ENCODE assay signal across 9 mouse cellular contexts in genomic region chr2:154417107-154417506, GRCm38 (mm10). TPM values are rescaled to one million over a fixed set of nuclear protein-coding genes. Genes with fewer than 3 reads are reported as not detected.
DNase-seq lines count a peak whose midpoint lies in the region; ATAC-seq and TF ChIP-seq lines count a peak whose summit lies in the region.
"Had no signal": no experiment of that assay in that cellular context is flagged by ENCODE, and none has a peak within 500 bp of the region (broad histone marks: within the 10 kb centered on the region; RNA-seq: fewer than 3 reads in every experiment).

No protein-coding gene starts in this region.

- no peaks in the 10 kb centered on the region for H3K27me3 ChIP-seq in midbrain, embryonic 14.5 days (ENCODE audit: control insufficient read depth, insufficient read depth, low read length)
- no peaks in the 10 kb centered on the region for H3K27me3 ChIP-seq in midbrain, embryonic 13.5 days
- H3K27me3 ChIP-seq: hindbrain, embryonic 15.5 days; stomach, embryonic 15.5 days had no signal

- intact Hi-C loops in heart, postnatal 36 days (cut with DNase I), result loop anchor here (2.0 kb wide), 3 partner anchors 122 to 526 kb away; partner anchors contain the start of genes 4930519P11Rik and Zfp341

- DNase-seq in midbrain, embryonic 14.5 days, result peak; percentile 89
- DNase-seq in adrenal gland, adult (ENCODE audit: inconsistent age in 2 of 2, low spot score in 1 of 2), result peak; percentile 74 to 92
- peak; percentile 60 to 85 for DNase-seq in cerebellum, postnatal 4 days (ENCODE audit: low spot score in 2 of 2)
- DNase-seq in heart, postnatal 36 days, result peak; percentile 74 to 86
- DNase-seq in lung, adult 2 months, result peak; percentile 75
- DNase-seq in right cerebral cortex, postnatal 4 days, result peak; percentile 96

- no peak overlapping the region for H3K4me3 ChIP-seq in midbrain, embryonic 14.5 days (replicated peaks; ENCODE audit: low read depth, low read length)
- no peak overlapping the region for H3K4me3 ChIP-seq in midbrain, embryonic 13.5 days (replicated peaks)
- no peak overlapping the region for H3K4me3 ChIP-seq in lung, adult 2 months (replicated peaks; ENCODE audit: extremely low read depth, low read depth, low read length)
- H3K4me3 ChIP-seq: hindbrain, embryonic 15.5 days; stomach, embryonic 15.5 days had no signal

- H3K27ac ChIP-seq in midbrain, embryonic 14.5 days (replicated peaks; ENCODE audit: low read depth, low read length), result no peak overlapping the region
- H3K27ac ChIP-seq in midbrain, embryonic 13.5 days, result no peak overlapping the region
- H3K27ac ChIP-seq: hindbrain, embryonic 15.5 days; stomach, embryonic 15.5 days had no signal

- no peak overlapping the region for H3K9ac ChIP-seq in midbrain, embryonic 14.5 days (replicated peaks; ENCODE audit: low read length)
- no peak overlapping the region for H3K9ac ChIP-seq in midbrain, embryonic 13.5 days (replicated peaks)
- H3K9ac ChIP-seq: hindbrain, embryonic 15.5 days; stomach, embryonic 15.5 days had no signal

- ATAC-seq in midbrain, embryonic 14.5 days (ENCODE audit: low FRiP score, low TSS enrichment), result no peak
- no peak for ATAC-seq in midbrain, embryonic 13.5 days

- 0 out of 2 replicates have a peak, but pooled peaks cover 8% of the 10 kb centered on the region for H3K4me1 ChIP-seq in midbrain, embryonic 14.5 days (ENCODE audit: control insufficient read depth, insufficient read depth, low read length)
- peaks cover 23% of the 10 kb centered on the region for H3K4me1 ChIP-seq in midbrain, embryonic 13.5 days (replicated peaks)
- no peaks in the 10 kb centered on the region for H3K4me1 ChIP-seq in lung, adult 2 months (ENCODE audit: control insufficient read depth, insufficient read depth, low read length)
- H3K4me1 ChIP-seq: stomach, embryonic 15.5 days had no signal

- no peaks in the 10 kb centered on the region for H3K9me3 ChIP-seq in midbrain, embryonic 14.5 days (ENCODE audit: control insufficient read depth, low read length)
- no peaks in the 10 kb centered on the region for H3K9me3 ChIP-seq in midbrain, embryonic 13.5 days
- H3K9me3 ChIP-seq: hindbrain, embryonic 15.5 days; stomach, embryonic 15.5 days had no signal

- H3K4me2 ChIP-seq in midbrain, embryonic 14.5 days (ENCODE audit: low read length), result no peak overlapping the region
- no peak overlapping the region for H3K4me2 ChIP-seq in midbrain, embryonic 13.5 days (replicated peaks)
- H3K4me2 ChIP-seq: hindbrain, embryonic 15.5 days; stomach, embryonic 15.5 days had no signal

- TF ChIP-seq CTCF in lung, adult 2 months (IDR thresholded peaks at IDR 0.05; ENCODE audit: insufficient read depth, low read length), result peak; percentile 83

- H3K36me3 ChIP-seq in midbrain, embryonic 14.5 days (ENCODE audit: control insufficient read depth, insufficient read depth, low read length), result no peaks in the 10 kb centered on the region
- no peaks in the 10 kb centered on the region for H3K36me3 ChIP-seq in midbrain, embryonic 13.5 days
- H3K36me3 ChIP-seq: hindbrain, embryonic 15.5 days; stomach, embryonic 15.5 days had no signal

- 14% methylated on average over 3 of the region's 3 CpGs for WGBS in midbrain, embryonic 14.5 days
- 9% methylated on average over 3 of the region's 3 CpGs for WGBS in midbrain, embryonic 13.5 days
- WGBS in lung, adult 2 months, result 19% methylated on average over 3 of the region's 3 CpGs

- no peak for TF ChIP-seq POLR2A in lung, adult 2 months (IDR thresholded peaks at IDR 0.05; ENCODE audit: borderline replicate concordance, extremely low read depth, low read depth, low read length)

RNA-seq across cellular contexts. Expression of gene Snta1, which starts 9.2 kb away (rescaled TPM):
- polyA plus RNA-seq in midbrain, embryonic 14.5 days (2014; fragmentation: Nextera tagmentation; extraction: Ambion mirVana), result 4.0 and 5.8 TPM in 2 replicates
- 4.8 and 5.9 TPM in 2 replicates for polyA plus RNA-seq in midbrain, embryonic 13.5 days (2015; fragmentation: Nextera tagmentation; extraction: Ambion mirVana)
- 10 to 100 TPM; 70.2 to 99.0 TPM for total RNA-seq in heart, postnatal 36 days (2021)
- polyA plus RNA-seq in lung, adult 2 months (2012; rRNA removed), result 22.5 and 24.1 TPM in 2 replicates

RNA-seq across cellular contexts. Expression of gene Cbfa2t2, which starts 19.2 kb away (rescaled TPM):
- polyA plus RNA-seq in midbrain, embryonic 14.5 days (2014; fragmentation: Nextera tagmentation; extraction: Ambion mirVana), result 45.5 and 65.6 TPM in 2 replicates
- 71.6 and 83.1 TPM in 2 replicates for polyA plus RNA-seq in midbrain, embryonic 13.5 days (2015; fragmentation: Nextera tagmentation; extraction: Ambion mirVana)
- 10 to 100 TPM; 13.7 to 15.9 TPM for total RNA-seq in heart, postnatal 36 days (2021)
- 8.8 and 12.7 TPM in 2 replicates for polyA plus RNA-seq in lung, adult 2 months (2012; rRNA removed)

RNA-seq across cellular contexts. Expression of gene Cdk5rap1, which starts 44.3 kb away (rescaled TPM):
- polyA plus RNA-seq in midbrain, embryonic 14.5 days (2014; fragmentation: Nextera tagmentation; extraction: Ambion mirVana), result 11.0 and 22.9 TPM in 2 replicates
- polyA plus RNA-seq in midbrain, embryonic 13.5 days (2015; fragmentation: Nextera tagmentation; extraction: Ambion mirVana), result 15.2 and 15.4 TPM in 2 replicates
- total RNA-seq in heart, postnatal 36 days (2021), result 10 to 100 TPM; 20.4 to 23.7 TPM
- polyA plus RNA-seq in lung, adult 2 months (2012; rRNA removed), result 6.6 and 9.5 TPM in 2 replicates
